Mouse (Mus musculus) left cerebral cortex, postnatal 25 days (tissue): Measurements from ENCODE around the gene Clns1a. TPM values are rescaled to one million over a fixed set of nuclear protein-coding genes. Genes with fewer than 3 reads are reported as not detected.

Experiments
- DNase-seq, 2 experiments: peaks; one replicate each; pipeline ENCODE4 v3.0.0; 2022; ENCODE audit warnings: low spot score in 2 of 2, mixed read lengths in 1 of 2
- intact Hi-C: fragments of 180-260 bp; cut with DNase I; formaldehyde crosslinking; loops from one replicate; pipeline ENCODE4 v1.15.1; 2025
- total RNA-seq, 2 experiments: library from RNA; stranded (reverse); gene quantifications; 2 replicates each; pipeline ENCODE4 v1.2.3; 2021

Clns1a gene
- total RNA-seq, 2 experiments from 2014 or later = 76.2 to 89.9 TPM

DNA sequence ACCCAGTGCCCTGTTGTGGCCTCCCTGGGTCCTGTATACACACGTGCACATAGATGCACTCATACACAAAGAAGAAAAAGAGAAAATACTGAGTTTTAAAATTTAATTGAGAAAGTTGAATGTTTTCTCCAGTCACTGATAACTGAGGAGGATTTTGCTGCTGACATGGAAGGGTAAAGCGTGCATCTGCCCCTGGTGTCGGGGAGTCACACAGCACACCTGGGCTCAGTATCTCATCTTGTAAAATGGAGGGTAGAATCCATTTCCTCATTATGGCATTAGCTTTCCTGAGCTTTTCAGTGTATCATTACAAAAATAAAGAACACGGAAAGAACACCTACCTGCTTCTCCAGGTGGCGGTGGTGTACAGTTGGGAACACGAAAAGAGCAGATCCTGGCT is 29.0 kb downstream of the Clns1a start:
- DNase-seq = no peak
- intact Hi-C loops = no loop called here

DNA sequence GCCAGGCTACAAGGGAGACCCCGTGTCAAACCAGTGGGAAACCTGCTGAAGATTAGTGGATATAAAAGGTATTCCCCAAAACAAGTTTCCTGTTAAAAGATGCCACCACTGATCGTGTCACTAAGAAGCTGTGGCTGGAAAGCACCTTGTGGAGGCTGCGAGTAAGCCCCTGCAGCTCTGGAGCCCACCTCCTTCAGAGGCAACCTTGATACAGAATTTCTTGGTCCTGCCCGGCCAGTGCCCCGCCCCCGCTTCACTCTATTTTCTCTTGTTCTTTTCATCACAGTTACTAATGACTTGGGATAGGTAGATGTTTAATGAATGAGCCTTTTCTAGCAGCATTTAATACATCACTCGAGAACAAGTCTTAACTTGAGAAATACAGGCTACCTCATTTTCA is 29.6 kb downstream of the Clns1a start:
- no peak for DNase-seq
- intact Hi-C loops = no loop called here

GRCm38 (mm10) chr7:97726778-97727177 is 30.3 kb downstream of the Clns1a start:
- DNase-seq = no peak
- intact Hi-C loops = no loop called here

- DNase-seq = no peak
- intact Hi-C loops = no loop called here
Observed at GRCm38 (mm10) chr7:97728666-97729614, 32.5 kb downstream of the Clns1a start.

- DNase-seq = no peak
- intact Hi-C loops = no loop called here
Observed at GRCm38 (mm10) chr7:97730427-97730826, 34.0 kb downstream of the Clns1a start.

GRCm38 (mm10) chr7:97733606-97734005 is 37.2 kb downstream of the Clns1a start:
- intact Hi-C loops = no loop called here
- no peak for DNase-seq

- DNase-seq = no peak
- intact Hi-C loops = no loop called here
Observed at GRCm38 (mm10) chr7:97735021-97735420, 38.6 kb downstream of the Clns1a start.

DNA sequence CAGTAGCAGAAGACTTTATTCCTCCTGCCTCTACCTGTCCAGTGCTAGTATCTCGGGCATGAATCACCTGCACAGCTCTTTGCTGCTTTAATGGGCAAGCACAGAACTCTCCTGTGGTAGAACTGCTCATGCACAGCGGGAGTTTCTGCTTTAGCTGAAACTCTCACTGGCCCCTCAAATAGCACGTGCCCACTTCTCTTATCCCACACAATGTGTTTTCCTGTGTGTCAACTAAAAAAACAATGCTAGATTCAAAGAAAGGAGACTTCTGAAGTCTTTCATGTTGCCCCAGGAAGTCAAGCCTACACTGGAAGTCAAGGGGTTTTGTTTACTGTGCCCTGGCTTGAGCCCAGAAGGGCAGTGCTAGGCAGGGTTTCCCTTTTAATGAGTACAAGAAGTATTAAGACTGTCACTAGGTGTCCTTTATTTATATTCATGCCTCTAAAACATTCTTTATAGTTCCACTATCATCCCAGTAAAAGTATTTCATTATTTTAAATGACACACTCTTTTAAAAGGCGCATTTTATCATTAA is 39.5 kb downstream of the Clns1a start:
- no peak for DNase-seq

DNA sequence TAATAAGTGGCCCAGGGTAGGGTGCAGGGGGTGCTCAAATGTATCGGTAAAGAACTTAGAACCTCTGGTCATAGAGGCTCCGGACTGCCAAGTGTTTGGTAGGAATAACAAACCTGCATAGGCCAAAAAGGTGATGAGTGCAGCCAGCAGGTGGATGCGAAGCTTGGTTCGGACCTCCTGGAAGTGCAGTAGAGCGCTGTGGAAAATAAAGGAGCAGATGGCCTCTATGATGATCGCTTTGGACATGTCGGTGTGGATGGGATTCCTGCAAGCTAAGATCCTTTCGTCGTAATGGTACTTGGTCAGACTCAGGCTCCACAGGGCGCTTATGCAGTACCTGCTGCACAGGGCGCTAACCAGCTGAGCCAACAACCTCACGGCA is 40.8 kb downstream of the Clns1a start:
- no peak for DNase-seq
- intact Hi-C loops = no loop called here

More for the DNA sequence above, 39.5 kb downstream of the Clns1a start:
- intact Hi-C loops = no loop called here

DNA sequence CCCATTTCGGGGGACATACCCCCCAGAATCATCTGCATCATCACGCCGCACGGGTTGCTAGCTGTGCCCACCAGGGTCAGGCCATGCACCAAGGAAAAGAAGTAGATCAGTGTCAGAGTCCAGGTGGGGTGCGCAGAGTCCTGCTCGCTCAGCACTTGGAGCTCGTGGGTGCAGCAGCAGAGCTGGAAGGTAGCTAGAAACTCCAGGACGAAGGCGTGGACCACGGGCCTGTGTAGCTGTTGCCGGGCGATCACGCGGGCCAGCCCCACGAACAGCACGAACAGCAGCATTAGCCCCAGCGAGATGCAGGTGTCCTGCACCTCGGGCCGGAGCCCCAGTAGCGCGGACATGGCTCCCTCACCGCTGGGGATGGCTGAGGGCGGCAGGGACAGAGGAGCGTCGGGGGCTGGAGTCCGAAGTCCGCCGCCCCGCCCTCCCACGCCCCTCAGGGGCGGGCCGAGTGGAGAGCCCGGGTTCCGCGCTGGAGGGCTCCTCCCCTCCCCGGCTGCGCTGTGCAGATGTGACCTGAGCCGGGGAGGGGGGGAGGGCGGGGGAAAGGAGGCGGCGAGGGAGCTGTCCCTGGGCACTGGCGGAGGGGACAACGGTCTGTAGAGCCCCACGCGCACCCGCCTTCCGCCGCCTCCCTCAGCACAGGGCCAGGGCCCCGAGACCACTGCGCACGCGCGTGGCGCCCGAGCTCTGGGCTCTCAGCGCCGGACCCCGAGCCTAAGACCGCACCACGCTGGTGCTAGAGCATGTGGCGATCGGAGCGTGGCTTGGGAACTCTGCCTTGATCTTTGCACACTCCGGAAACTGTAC is 41.4 kb downstream of the Clns1a start, which contains the start of gene Aqp11:
Aqp11 (minus strand) TSS at position 652 of the 819 bp plus-strand sequence.
- DNase-seq = peak; percentile 70 to 76
- intact Hi-C loops = no loop called here

DNA sequence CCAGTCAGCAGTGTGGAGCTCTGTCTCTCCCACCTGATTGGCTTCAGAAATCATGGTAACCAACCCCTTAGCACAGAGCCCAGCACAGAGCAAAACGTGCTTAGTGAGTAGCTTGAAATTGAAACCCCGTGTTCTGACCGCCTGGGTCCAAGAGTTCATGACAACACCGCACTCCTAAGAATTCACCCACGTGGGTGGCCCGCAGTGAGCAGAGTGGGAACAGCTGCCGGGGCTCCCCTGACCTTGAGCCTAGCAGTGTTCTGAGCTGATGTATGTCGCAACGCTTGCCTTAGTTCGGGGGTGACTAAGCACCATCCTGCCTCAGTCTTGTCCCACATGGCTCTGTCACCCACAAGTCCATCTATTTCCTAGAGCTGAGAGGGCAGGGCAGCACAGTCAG is 44.5 kb downstream of the Clns1a start:
- intact Hi-C loops = loop anchor here (10.0 kb wide), 1 partner anchor 344 kb away; no protein-coding TSS in a partner anchor
- no peak for DNase-seq

DNA sequence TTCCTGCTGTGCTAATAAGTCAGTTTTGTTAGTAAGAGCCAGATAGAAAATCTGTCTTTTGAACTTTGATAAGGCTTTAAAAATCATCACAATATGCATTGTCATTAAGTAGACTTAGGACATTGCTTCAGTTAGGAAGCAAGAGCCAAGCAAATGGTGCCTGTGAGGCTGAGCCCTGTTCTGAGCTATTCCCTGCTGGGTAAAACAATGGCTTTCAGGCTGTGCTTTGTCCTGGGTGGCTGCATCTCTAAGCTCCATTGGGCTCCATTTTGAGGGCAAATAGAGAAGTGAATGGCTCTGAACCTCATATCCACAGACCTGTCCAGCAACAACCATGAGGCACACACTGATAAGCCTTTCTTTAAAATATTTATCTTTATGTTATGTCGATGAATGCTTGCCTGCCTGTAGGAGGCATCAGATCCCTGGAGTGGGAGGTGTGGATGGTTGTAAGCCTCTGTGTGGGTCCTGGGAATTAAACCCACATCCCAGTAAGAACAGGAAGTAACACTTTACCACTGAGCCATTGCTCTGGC is 45.4 kb downstream of the Clns1a start:
- intact Hi-C loops = loop anchor here (10.0 kb wide), 1 partner anchor 343 kb away; no protein-coding TSS in a partner anchor
- DNase-seq = no peak

DNA sequence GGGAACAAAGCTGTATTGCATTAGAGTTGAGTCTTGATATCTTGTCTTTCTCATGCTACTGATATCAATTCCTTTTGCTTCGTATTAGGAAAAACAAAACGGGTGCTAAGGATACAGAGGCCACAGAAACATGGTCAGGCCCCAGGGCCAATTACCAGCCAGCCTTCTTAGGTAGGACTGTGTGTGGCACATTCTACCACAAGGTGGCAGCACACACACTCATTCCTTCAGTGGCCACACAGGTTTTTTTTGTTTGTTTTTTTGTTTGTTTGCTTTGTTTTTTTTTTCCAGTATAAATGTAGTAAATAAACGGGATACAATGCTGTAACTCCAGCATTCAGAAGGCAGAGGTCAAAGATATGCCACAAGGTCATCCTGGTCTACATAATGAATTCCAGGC is 48.9 kb downstream of the Clns1a start:
- DNase-seq = peak; percentile 48 to 69

DNA sequence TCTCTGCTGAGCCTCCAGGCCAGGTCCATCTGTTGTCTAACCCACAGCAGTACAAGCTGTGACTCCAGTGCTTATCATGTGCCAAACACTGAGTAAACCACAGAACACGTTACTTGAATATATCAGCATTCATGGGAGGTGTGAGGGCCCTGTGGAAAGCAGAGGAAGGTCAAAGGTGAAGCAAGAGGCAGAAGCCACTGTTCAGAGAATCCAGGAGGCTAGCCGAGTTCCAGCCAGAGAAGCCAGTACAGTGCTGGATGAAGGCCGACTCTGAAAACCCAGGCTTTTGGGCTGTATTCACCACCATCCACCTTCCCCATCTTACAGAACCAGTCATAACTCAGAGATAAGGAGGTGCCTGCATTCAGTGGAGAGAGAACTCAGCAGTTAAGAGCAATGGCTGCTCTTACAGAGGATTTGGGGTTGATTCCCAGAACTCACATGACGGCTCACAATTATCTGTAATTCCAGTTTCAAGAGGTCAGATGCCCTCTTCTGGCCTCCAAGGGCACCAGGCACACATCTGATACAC is 50.8 kb downstream of the Clns1a start:
- intact Hi-C loops = loop anchor here (5.0 to 10.0 kb wide), 3 partner anchors 165 to 375 kb away; no protein-coding TSS in a partner anchor
- DNase-seq = no peak

More for the DNA sequence above, 48.9 kb downstream of the Clns1a start:
- intact Hi-C loops = loop anchor here (1.0 to 10.0 kb wide), 4 partner anchors 167 to 377 kb away; no protein-coding TSS in a partner anchor

GRCm38 (mm10) chr7:97747787-97748497 is 51.5 kb downstream of the Clns1a start:
- peak; percentile 85 to 89 for DNase-seq
- intact Hi-C loops = loop anchor here (2.0 to 10.0 kb wide), 5 partner anchors 41 to 374 kb away; partner anchors contain the start of gene Pak1

DNA sequence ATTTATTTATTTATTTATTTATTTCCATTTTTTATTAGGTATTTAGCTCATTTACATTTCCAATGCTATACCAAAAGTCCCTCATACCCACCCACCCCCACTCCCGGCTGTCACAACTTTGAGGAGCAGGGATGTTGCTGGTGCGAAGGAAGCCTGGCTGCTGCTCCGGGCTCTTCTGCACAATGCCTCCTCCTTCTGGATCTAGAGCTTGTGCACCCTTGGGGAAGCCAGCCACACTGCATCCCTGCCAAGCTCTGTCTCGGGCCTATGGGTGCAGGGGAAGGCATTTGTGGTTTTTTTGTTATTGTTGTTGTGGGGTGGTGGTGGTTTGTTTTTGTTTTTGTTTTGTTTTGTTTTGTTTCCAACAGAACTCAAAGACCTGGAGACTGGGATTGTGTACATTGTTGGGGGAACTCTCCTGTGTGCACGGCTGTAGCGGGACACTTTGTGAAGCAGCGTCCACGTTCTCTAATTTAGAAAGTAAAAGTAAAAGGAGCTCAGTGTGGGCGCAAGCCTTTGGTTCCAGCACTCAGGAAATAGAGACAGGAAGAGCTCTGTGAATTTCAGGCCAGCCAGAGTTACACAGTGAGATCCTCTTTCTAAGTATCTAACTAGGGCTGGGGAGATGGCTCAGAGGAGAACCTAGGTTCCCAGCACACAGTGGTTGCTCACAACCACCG is 52.2 kb downstream of the Clns1a start:
- intact Hi-C loops = loop anchor here (2.0 to 10.0 kb wide), 5 partner anchors 40 to 374 kb away; partner anchors contain the start of gene Pak1
- peak in 1 of 2 experiments; percentile 62 for DNase-seq

GRCm38 (mm10) chr7:97749207-97750190 is 53.1 kb downstream of the Clns1a start:
- intact Hi-C loops = loop anchor here (2.0 to 10.0 kb wide), 5 partner anchors 39 to 373 kb away; partner anchors contain the start of gene Pak1

More at GRCm38 (mm10) chr7:97749207-97750190, 53.1 kb downstream of the Clns1a start:
- no peak for DNase-seq
